Comparison of ENCODE assay signal across 8 mouse cellular contexts in genomic region chr17:35969418-35970389, GRCm38 (mm10). TPM values are rescaled to one million over a fixed set of nuclear protein-coding genes. Genes with fewer than 3 reads are reported as not detected.
DNase-seq lines count a peak whose midpoint lies in the region; ATAC-seq and TF ChIP-seq lines count a peak whose summit lies in the region.

TSS of gene Abcf1 (minus strand) at chr17:35969761.

- WGBS in forebrain, embryonic 12.5 days = under 1% methylated on average over 68 of the region's 68 CpGs
- WGBS in heart, postnatal 0 days = under 1% methylated on average over 67 of the region's 68 CpGs
- WGBS in liver, embryonic 16.5 days (ENCODE audit: insufficient replicate concordance) = under 1% methylated on average over 68 of the region's 68 CpGs
- under 1% methylated on average over 68 of the region's 68 CpGs for WGBS in neural tube, embryonic 13.5 days

- TF ChIP-seq CTCF in E14TG2a.4 (conservative IDR thresholded peaks at IDR 0.05; ENCODE audit: low read length) = no peak
- no peak for TF ChIP-seq CTCF in heart, postnatal 0 days (IDR thresholded peaks at IDR 0.05; ENCODE audit: low read depth)
- 0 out of 2 replicates have a peak, but pooled peaks have one; percentile 5 for TF ChIP-seq CTCF in testis, adult 2 months (IDR thresholded peaks at IDR 0.05; ENCODE audit: control insufficient read depth, insufficient read depth, insufficient replicate concordance, low read depth, low read length)

- peak within 1 kb of the TSS; percentile 84 for H3K9ac ChIP-seq in forebrain, embryonic 12.5 days
- peak within 1 kb of the TSS; percentile 65 for H3K9ac ChIP-seq in heart, postnatal 0 days (replicated peaks; ENCODE audit: low read depth, low read length)
- peak within 1 kb of the TSS; percentile 92 for H3K9ac ChIP-seq in liver, embryonic 16.5 days (ENCODE audit: low read depth, low read length)
- H3K9ac ChIP-seq in neural tube, embryonic 13.5 days = peak within 1 kb of the TSS; percentile 77

- peak; percentile 98 for ATAC-seq in forebrain, embryonic 12.5 days (ENCODE audit: low FRiP score)
- peak; percentile 99 for ATAC-seq in heart, postnatal 0 days (ENCODE audit: insufficient read depth, low read depth)
- peak; percentile 97 for ATAC-seq in liver, embryonic 16.5 days (ENCODE audit: low read depth)
- ATAC-seq in neural tube, embryonic 13.5 days (ENCODE audit: low read depth) = peak; percentile 96

- no peaks in the 10 kb centered on the region for H3K9me3 ChIP-seq in E14TG2a.4 (ENCODE audit: low read length)
- H3K9me3 ChIP-seq in forebrain, embryonic 12.5 days = no peaks in the 10 kb centered on the region
- no peaks in the 10 kb centered on the region for H3K9me3 ChIP-seq in heart, postnatal 0 days (replicated peaks; ENCODE audit: control insufficient read depth, low read length)
- no peaks in the 10 kb centered on the region for H3K9me3 ChIP-seq in liver, embryonic 16.5 days (replicated peaks; ENCODE audit: control insufficient read depth, low read length)
- H3K9me3 ChIP-seq in neural tube, embryonic 13.5 days = no peaks in the 10 kb centered on the region

- H3K4me3 ChIP-seq in E14TG2a.4 (replicated peaks; ENCODE audit: low read length) = peak within 1 kb of the TSS; percentile 99
- H3K4me3 ChIP-seq in forebrain, embryonic 12.5 days (replicated peaks) = peak within 1 kb of the TSS; percentile 90
- peak within 1 kb of the TSS; percentile 76 for H3K4me3 ChIP-seq in heart, postnatal 0 days (ENCODE audit: low read depth, low read length)
- peak within 1 kb of the TSS; percentile 97 for H3K4me3 ChIP-seq in liver, embryonic 16.5 days (ENCODE audit: low read depth, low read length)
- H3K4me3 ChIP-seq in neural tube, embryonic 13.5 days = peak within 1 kb of the TSS; percentile 70
- H3K4me3 ChIP-seq in testis, adult 2 months (ENCODE audit: control insufficient read depth, low read depth, low read length) = peak within 1 kb of the TSS; percentile 92

- 0 out of 2 replicates have a peak, but pooled peaks have one; percentile 15 for TF ChIP-seq EP300 in heart, postnatal 0 days (IDR thresholded peaks at IDR 0.05; ENCODE audit: low read depth)

- H3K4me1 ChIP-seq in E14TG2a.4 (replicated peaks; ENCODE audit: low read depth, low read length) = peaks cover 73% of the 10 kb centered on the region
- H3K4me1 ChIP-seq in forebrain, embryonic 12.5 days = peaks cover 23% of the 10 kb centered on the region
- peaks cover 9% of the 10 kb centered on the region for H3K4me1 ChIP-seq in heart, postnatal 0 days (ENCODE audit: control insufficient read depth, insufficient read depth)
- peaks cover 26% of the 10 kb centered on the region for H3K4me1 ChIP-seq in liver, embryonic 16.5 days (ENCODE audit: control insufficient read depth, low read depth, low read length)
- H3K4me1 ChIP-seq in neural tube, embryonic 13.5 days (replicated peaks) = peaks cover 29% of the 10 kb centered on the region
- peaks cover 2% of the 10 kb centered on the region for H3K4me1 ChIP-seq in testis, adult 2 months (ENCODE audit: control insufficient read depth, insufficient read depth, low read length)

- peak within 1 kb of the TSS; percentile 48; the same call in 1 of the 2 replicates for H3K27ac ChIP-seq in forebrain, embryonic 12.5 days
- H3K27ac ChIP-seq in heart, postnatal 0 days (ENCODE audit: low read depth) = peak within 1 kb of the TSS; percentile 82
- H3K27ac ChIP-seq in liver, embryonic 16.5 days (ENCODE audit: low read length) = peak within 1 kb of the TSS; percentile 84
- peak within 1 kb of the TSS; percentile 79 for H3K27ac ChIP-seq in neural tube, embryonic 13.5 days (replicated peaks)
- peak within 1 kb of the TSS; percentile 77 for H3K27ac ChIP-seq in testis, adult 2 months (ENCODE audit: control insufficient read depth, insufficient read depth, low read depth, low read length)

- peak within 1 kb of the TSS; percentile 89 for H3K4me2 ChIP-seq in forebrain, embryonic 12.5 days
- H3K4me2 ChIP-seq in heart, postnatal 0 days (ENCODE audit: low read depth, low read length) = peak within 1 kb of the TSS; percentile 80
- H3K4me2 ChIP-seq in liver, embryonic 16.5 days (ENCODE audit: low read depth, low read length) = peak within 1 kb of the TSS; percentile 93
- peak within 1 kb of the TSS; percentile 82 for H3K4me2 ChIP-seq in neural tube, embryonic 13.5 days

- peaks cover 67% of the 10 kb centered on the region for H3K36me3 ChIP-seq in E14TG2a.4 (ENCODE audit: insufficient read depth, low read length)
- peaks cover 38% of the 10 kb centered on the region for H3K36me3 ChIP-seq in forebrain, embryonic 12.5 days (replicated peaks)
- H3K36me3 ChIP-seq in heart, postnatal 0 days (replicated peaks; ENCODE audit: control insufficient read depth, insufficient read depth, low read length) = peaks cover 27% of the 10 kb centered on the region
- H3K36me3 ChIP-seq in liver, embryonic 16.5 days (ENCODE audit: control insufficient read depth, insufficient read depth) = peaks cover 5% of the 10 kb centered on the region; the same call in 1 of the 2 replicates
- peaks cover 43% of the 10 kb centered on the region for H3K36me3 ChIP-seq in neural tube, embryonic 13.5 days
- H3K36me3 ChIP-seq in testis, adult 2 months (ENCODE audit: control insufficient read depth, insufficient read depth, low read length) = no peaks in the 10 kb centered on the region; the same call in 1 of the 2 replicates

- DNase-seq in c-Kit-positive CD71-positive TER-119-positive erythroid progenitor cells, embryonic 14.5 days (ENCODE audit: low spot score) = peak; percentile 96
- peak; percentile 96 for DNase-seq in heart, postnatal 0 days (ENCODE audit: low spot score)
- peak; percentile 100 for DNase-seq in kidney, postnatal 4 days

- TF ChIP-seq POLR2A in testis, adult 2 months (IDR thresholded peaks at IDR 0.05; ENCODE audit: control insufficient read depth, low read depth, low read length) = peak; percentile 83

- no peaks in the 10 kb centered on the region for H3K27me3 ChIP-seq in E14TG2a.4 (ENCODE audit: insufficient read depth, low read length)
- no peaks in the 10 kb centered on the region for H3K27me3 ChIP-seq in forebrain, embryonic 12.5 days
- H3K27me3 ChIP-seq in heart, postnatal 0 days (ENCODE audit: control insufficient read depth, insufficient read depth, low read length) = no peaks in the 10 kb centered on the region
- no peaks in the 10 kb centered on the region for H3K27me3 ChIP-seq in liver, embryonic 16.5 days (ENCODE audit: control insufficient read depth, insufficient read depth, low read depth, low read length)
- no peaks in the 10 kb centered on the region for H3K27me3 ChIP-seq in neural tube, embryonic 13.5 days
- no peaks in the 10 kb centered on the region for H3K27me3 ChIP-seq in testis, adult 2 months (ENCODE audit: control insufficient read depth, insufficient read depth, low read length)

RNA-seq across cellular contexts. Expression of gene Abcf1, which starts in this region (rescaled TPM):
- 117 and 118 TPM in 2 replicates for polyA plus RNA-seq in forebrain, embryonic 12.5 days (2016; fragmentation: Nextera tagmentation; extraction: Ambion mirVana)
- 44.0 and 47.0 TPM in 2 replicates for total RNA-seq in heart, postnatal 0 days (2014; rRNA removed; ENCODE audit: low replicate concordance)
- polyA plus RNA-seq in heart, postnatal 0 days (2015; fragmentation: Nextera tagmentation; extraction: Ambion mirVana) = 68.5 and 74.5 TPM in 2 replicates
- polyA plus RNA-seq in liver, embryonic 16.5 days (2015; fragmentation: Nextera tagmentation; extraction: Ambion mirVana) = 42.4 and 43.9 TPM in 2 replicates
- 90.5 and 111 TPM in 2 replicates for polyA plus RNA-seq in neural tube, embryonic 13.5 days (2015; fragmentation: Nextera tagmentation; extraction: Ambion mirVana)
- 122 and 129 TPM in 2 replicates for polyA plus RNA-seq in testis, adult 2 months (2012; rRNA removed)

Comparison
In these comparisons a context has a peak if more than half of its experiments do, and no peak if none do; other contexts are left out.
1. Peak in every context shown above with its lines: DNase-seq, ATAC-seq, H3K4me3 ChIP-seq and H3K27ac ChIP-seq.